Mouse (Mus musculus): ENCODE data around the gene Draxin. TPM values are rescaled to one million over a fixed set of nuclear protein-coding genes. Genes with fewer than 3 reads are reported as not detected.
"Not testable (repeated sequence)": the region's sequence is repeated elsewhere in the genome, so short reads cannot be mapped to it uniquely, and the experiment has no call there.

Draxin gene
- polyA plus RNA-seq, 1 experiment from 2014 or later, result 0.30 TPM

GRCm38 (mm10) chr4:148051886-148052285 is 78.6 kb downstream of the Draxin start:
- no peak for DNase-seq (ENCODE audit: low read depth, low spot score)
- no peak for TF ChIP-seq CTCF (IDR thresholded peaks at IDR 0.05)
- in situ Hi-C loops (cut with MboI; ENCODE audit: low pct_unique_long_range_greater_than_20kb), result no loop called here
- no peak for ATAC-seq
- POLR2A ChIA-PET, result no interaction called here
- CTCF ChIA-PET, result interaction anchor here (1.3 to 1.8 kb wide), 2 partner anchors 8 to 11 kb away, joined by 3 to 5 read pairs; no protein-coding TSS in a partner anchor
- no peaks in the 10 kb centered on the region for H3K27me3 ChIP-seq

GRCm38 (mm10) chr4:148051046-148051776 is 79.3 kb downstream of the Draxin start:
- ChIA-PET POLR2A (no interaction called here), CTCF (interaction anchor here (1.3 to 1.8 kb wide), 2 partner anchors 8 to 10 kb away, joined by 3 to 5 read pairs; no protein-coding TSS in a partner anchor)
- DNase-seq (ENCODE audit: low read depth, low spot score) (no peak), ATAC-seq (no peak)
- no peaks in the 10 kb centered on the region for H3K27me3 ChIP-seq
- in situ Hi-C loops (cut with MboI; ENCODE audit: low pct_unique_long_range_greater_than_20kb), result no loop called here
- TF ChIP-seq CTCF (IDR thresholded peaks at IDR 0.05), result no peak

- DNase-seq (ENCODE audit: low read depth, low spot score); in situ Hi-C loops (cut with MboI; ENCODE audit: low pct_unique_long_range_greater_than_20kb); POLR2A ChIA-PET; ATAC-seq; H3K27me3 ChIP-seq: not testable (repeated sequence)
- CTCF ChIA-PET, result interaction anchor here (1.3 to 1.8 kb wide), 2 partner anchors 9 kb away, joined by 3 to 5 read pairs; no protein-coding TSS in a partner anchor
These were observed 80.0 kb downstream of the Draxin start for GRCm38 (mm10) chr4:148050396-148050914.

Other genes with a start within 250 kb of the Draxin start
- gene Mfn2, start 226.0 kb downstream of the Draxin start, polyA plus RNA-seq (2021), result 52.4 TPM
- gene Plod1, start 193.9 kb downstream of the Draxin start, polyA plus RNA-seq (2021), result 39.3 TPM
- gene 2510039O18Rik, start 189.8 kb downstream of the Draxin start, polyA plus RNA-seq (2021), result 57.2 TPM
- gene Nppb, start 144.9 kb downstream of the Draxin start, polyA plus RNA-seq (2021), result 0.60 TPM
- gene Nppa, start 130.0 kb downstream of the Draxin start, polyA plus RNA-seq (2021), result 0.31 TPM
- 9.2 TPM for gene Clcn6, start 91.9 kb downstream of the Draxin start, polyA plus RNA-seq (2021)
- 20.0 TPM for gene Mthfr, start 91.6 kb downstream of the Draxin start, polyA plus RNA-seq (2021)
- 23.8 TPM for gene Agtrap, start 42.7 kb downstream of the Draxin start, polyA plus RNA-seq (2021)
- gene Mad2l2, start 314 bp downstream of the Draxin start, polyA plus RNA-seq (2021), result 46.0 TPM
- 68.4 TPM for gene Fbxo6, start 21.4 kb upstream of the Draxin start, polyA plus RNA-seq (2021)
- 29.7 TPM for gene Fbxo44, start 29.8 kb upstream of the Draxin start, polyA plus RNA-seq (2021)
- gene Fbxo2, start 29.9 kb upstream of the Draxin start, polyA plus RNA-seq (2021), result 20.9 TPM
- gene Disp3, start 157.3 kb upstream of the Draxin start, polyA plus RNA-seq (2021), result 0.01 TPM

Measured in Patski (cell line).